Mouse (Mus musculus): ENCODE results near the gene Ube2n.

DNA sequence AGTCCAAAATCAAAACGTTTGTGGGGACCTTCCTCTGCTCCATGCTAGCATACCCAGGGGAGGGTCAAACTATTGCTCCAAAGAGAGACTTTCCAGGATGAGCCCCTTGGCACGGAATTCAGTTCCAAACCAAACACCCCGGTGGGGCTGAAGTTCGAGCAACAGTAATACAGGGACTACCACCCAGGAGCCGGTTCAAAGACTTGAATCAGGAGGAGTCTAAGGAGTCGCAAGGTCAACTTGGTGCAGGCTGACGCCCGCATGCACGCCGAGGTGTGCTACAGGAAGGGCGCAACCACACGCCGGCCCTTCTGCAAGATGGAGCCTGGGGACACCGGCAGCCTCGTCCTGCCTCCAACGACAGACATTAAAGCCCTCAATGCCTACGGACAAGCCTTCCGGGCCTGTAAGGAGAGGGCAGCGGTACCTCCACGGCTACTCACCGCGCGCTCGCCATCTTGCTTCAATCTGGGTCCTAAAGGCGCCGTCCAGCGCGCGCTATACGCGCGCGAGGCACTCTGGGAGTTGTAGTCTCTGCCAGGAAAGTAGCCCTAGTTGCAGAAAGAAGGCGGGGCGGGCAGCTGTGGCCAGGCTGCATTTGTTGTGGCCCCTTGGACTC is 13.4 kb upstream of the Ube2n start, which contains the start of gene Mrpl42:
- TF ChIP-seq EP300 (IDR thresholded peaks at IDR 0.05) (no peak), CTCF (IDR thresholded peaks at IDR 0.05) (no peak)

Data from lung, postnatal 0 days (tissue).